Mouse (Mus musculus) liver, postnatal 0 days (tissue): ENCODE measurements at regions not wholly inside any gene's neighbourhood (a gene's known extent, or its start where the extent isn't known, plus 50 kb on each side); places are given as distances from the start of the nearest gene placed in this dataset.
A peak's percentile ranks its signal among the peaks of the same experiment; 100 is the strongest.
"Not testable (repeated sequence)": the region's sequence is repeated elsewhere in the genome, so short reads cannot be mapped to it uniquely, and the experiment has no call there.

Experiments used
- ATAC-seq: fragments of 200-750 bp; cut with Nextera tagmentation; 2 replicates; pipeline ENCODE4 v1.8.0; 2017; ENCODE audit warnings: mild to moderate bottlenecking, moderate library complexity
- DNase-seq: peaks from one replicate; pipeline ENCODE4 v3.0.0-alpha.2; 2016
- H3K27ac ChIP-seq: fragments of 300-500 bp; sonication (generic); 2 replicates; pipeline ENCODE4 v1.5.1; 2014; ENCODE audit warnings: antibody characterized with exemption, moderate library complexity, mild to moderate bottlenecking, low read depth
- H3K27me3 ChIP-seq: fragments of 300-500 bp; sonication (generic); 2 replicates; pipeline ENCODE4 v1.6.1; 2014; ENCODE audit warnings: low read length, control low read depth, mixed read lengths; ENCODE audit not compliant: insufficient read depth
- H3K36me3 ChIP-seq: fragments of 300-500 bp; sonication (generic); replicated peaks from 2 replicates; pipeline ENCODE4 v1.6.1; 2014; ENCODE audit warnings: mild to moderate bottlenecking, control low read depth, low read length, moderate library complexity, mixed read lengths; ENCODE audit not compliant: insufficient read depth
- H3K4me1 ChIP-seq: fragments of 300-500 bp; sonication (generic); 2 replicates; pipeline ENCODE4 v1.6.1; 2014; ENCODE audit warnings: antibody characterized with exemption, mild to moderate bottlenecking, control low read depth; ENCODE audit not compliant: insufficient read depth
- H3K4me2 ChIP-seq: fragments of 300-500 bp; sonication (generic); 2 replicates; pipeline ENCODE4 v1.6.1; 2014; ENCODE audit warnings: low read depth, mild to moderate bottlenecking, low read length, moderate library complexity, mixed read lengths
- H3K4me3 ChIP-seq: fragments of 300-500 bp; sonication (generic); 2 replicates; pipeline ENCODE4 v1.5.1; 2014; ENCODE audit warnings: low read depth, low read length
- H3K9ac ChIP-seq: fragments of 300-500 bp; sonication (generic); replicated peaks from 2 replicates; pipeline ENCODE4 v1.6.1; 2014; ENCODE audit warnings: mild to moderate bottlenecking, moderate library complexity
- H3K9me3 ChIP-seq: fragments of 300-500 bp; sonication (generic); 2 replicates; pipeline ENCODE4 v1.6.1; 2016; ENCODE audit warnings: mild to moderate bottlenecking, control low read depth, low read length, mixed read lengths
- CTCF ChIP-seq: sonication (generic); IDR thresholded peaks from 2 replicates; pipeline ENCODE4 v1.5.1; 2016; ENCODE audit warnings: antibody characterized with exemption, low read depth
- WGBS: fragments of 180-500 bp; shearing (Covaris S2); extraction: QIAGEN DNeasy Blood & Tissue Kit; methylation state at CpG from one replicate; pipeline ENCODE4 v1.1.7; 2014; ENCODE audit not compliant: insufficient replicate concordance; 5-methylcytosine and 5-hydroxymethylcytosine counted together

GRCm38 (mm10) chr8:20015411-20016081, 112.4 kb downstream of the Gm31371 start:
- H3K4me1 ChIP-seq, H3K36me3 ChIP-seq, H3K9me3 ChIP-seq, H3K4me3 ChIP-seq, H3K27ac ChIP-seq, ATAC-seq, H3K4me2 ChIP-seq, H3K9ac ChIP-seq, H3K27me3 ChIP-seq, DNase-seq: not testable (repeated sequence)
- WGBS = 64% methylated on average over 6 of the region's 6 CpGs
- 0 out of 2 replicates have a peak, but pooled peaks have one; percentile 13 for TF ChIP-seq CTCF

- not testable (repeated sequence) for ATAC-seq, DNase-seq, H3K9me3 ChIP-seq, H3K27me3 ChIP-seq, H3K4me2 ChIP-seq, H3K4me1 ChIP-seq, H3K9ac ChIP-seq, H3K27ac ChIP-seq, H3K36me3 ChIP-seq, H3K4me3 ChIP-seq
- WGBS = 78% methylated on average over 14 of the region's 17 CpGs
These were observed 113.1 kb downstream of the Gm31371 start for GRCm38 (mm10) chr8:20016082-20016840.

GRCm38 (mm10) chr8:20025521-20025920, 122.3 kb downstream of the Gm31371 start:
- DNase-seq, H3K9ac ChIP-seq, H3K36me3 ChIP-seq, H3K9me3 ChIP-seq, H3K27ac ChIP-seq, H3K4me1 ChIP-seq, ATAC-seq, H3K4me2 ChIP-seq, H3K27me3 ChIP-seq, H3K4me3 ChIP-seq: not testable (repeated sequence)
- no CpG with 5 or more reads among the region's 2 CpGs for WGBS

- H3K27me3 ChIP-seq, H3K9me3 ChIP-seq, H3K27ac ChIP-seq, H3K9ac ChIP-seq, DNase-seq, ATAC-seq, H3K4me2 ChIP-seq, H3K4me3 ChIP-seq, H3K4me1 ChIP-seq, H3K36me3 ChIP-seq: not testable (repeated sequence)
- WGBS = 55% methylated on average over 1 of the region's 2 CpGs
These were observed 124.8 kb downstream of the Gm31371 start for GRCm38 (mm10) chr8:20027956-20028355.

GRCm38 (mm10) chr8:20030131-20030530, 126.9 kb downstream of the Gm31371 start:
- not testable (repeated sequence) for H3K4me3 ChIP-seq, H3K27ac ChIP-seq, H3K9me3 ChIP-seq, H3K9ac ChIP-seq, ATAC-seq, H3K27me3 ChIP-seq, DNase-seq, H3K4me2 ChIP-seq, H3K4me1 ChIP-seq, H3K36me3 ChIP-seq
- 71% methylated on average over 2 of the region's 2 CpGs for WGBS

- not testable (repeated sequence) for DNase-seq, H3K36me3 ChIP-seq, H3K27ac ChIP-seq, H3K9me3 ChIP-seq, H3K9ac ChIP-seq, ATAC-seq, H3K4me3 ChIP-seq, H3K27me3 ChIP-seq, H3K4me1 ChIP-seq, H3K4me2 ChIP-seq
- 55% methylated on average over 2 of the region's 3 CpGs for WGBS
These were observed 154.4 kb downstream of the Gm31371 start for GRCm38 (mm10) chr8:20057626-20058025.

- H3K9me3 ChIP-seq, H3K36me3 ChIP-seq, H3K27me3 ChIP-seq, H3K4me1 ChIP-seq, DNase-seq, H3K27ac ChIP-seq, H3K4me2 ChIP-seq, H3K4me3 ChIP-seq, ATAC-seq, H3K9ac ChIP-seq: not testable (repeated sequence)
- 71% methylated on average over 4 of the region's 5 CpGs for WGBS
These were observed 194.9 kb downstream of the Gm31371 start for GRCm38 (mm10) chr8:20098121-20098520.

- not testable (repeated sequence) for H3K4me1 ChIP-seq, H3K4me3 ChIP-seq, H3K4me2 ChIP-seq, H3K9ac ChIP-seq, H3K9me3 ChIP-seq, H3K27me3 ChIP-seq, H3K27ac ChIP-seq, H3K36me3 ChIP-seq, ATAC-seq
- WGBS = no CpG with 5 or more reads among the region's 1 CpGs
- DNase-seq = peak; percentile 10
These were observed 197.0 kb downstream of the Gm31371 start for GRCm38 (mm10) chr8:20100241-20100640.

- H3K27ac ChIP-seq, H3K9me3 ChIP-seq, ATAC-seq, H3K4me2 ChIP-seq, H3K9ac ChIP-seq, H3K36me3 ChIP-seq, H3K4me3 ChIP-seq, H3K27me3 ChIP-seq, DNase-seq, H3K4me1 ChIP-seq: not testable (repeated sequence)
- WGBS = no CpG with 5 or more reads among the region's 2 CpGs
These were observed 199.2 kb downstream of the Gm31371 start for GRCm38 (mm10) chr8:20102374-20102773.

- not testable (repeated sequence) for H3K4me3 ChIP-seq, H3K9ac ChIP-seq, ATAC-seq, H3K27ac ChIP-seq, H3K9me3 ChIP-seq, H3K4me2 ChIP-seq, H3K36me3 ChIP-seq, H3K4me1 ChIP-seq, H3K27me3 ChIP-seq, DNase-seq
- 75% methylated on average over 1 of the region's 2 CpGs for WGBS
These were observed 204.0 kb downstream of the Gm31371 start for GRCm38 (mm10) chr8:20107154-20107553.
